Mouse (Mus musculus) T-helper 17 cell (primary cell): ENCODE measurements around the gene Tchp.

Source experiments
- in situ Hi-C, 2 experiments: fragments of 300-600 bp; cut with MboI, MseI; formaldehyde crosslinking; loops; 1 replicate in 1 of 2; 2 replicates in 1 of 2; pipeline ENCODE4 v1.15.1; 2025; ENCODE audit warnings: high pct_unique_total_duplicates in 2 of 2

The Tchp gene

GRCm38 (mm10) chr5:114696939-114697338, 10.6 kb upstream of the Tchp start:
- in situ Hi-C loops = no loop called here

DNA sequence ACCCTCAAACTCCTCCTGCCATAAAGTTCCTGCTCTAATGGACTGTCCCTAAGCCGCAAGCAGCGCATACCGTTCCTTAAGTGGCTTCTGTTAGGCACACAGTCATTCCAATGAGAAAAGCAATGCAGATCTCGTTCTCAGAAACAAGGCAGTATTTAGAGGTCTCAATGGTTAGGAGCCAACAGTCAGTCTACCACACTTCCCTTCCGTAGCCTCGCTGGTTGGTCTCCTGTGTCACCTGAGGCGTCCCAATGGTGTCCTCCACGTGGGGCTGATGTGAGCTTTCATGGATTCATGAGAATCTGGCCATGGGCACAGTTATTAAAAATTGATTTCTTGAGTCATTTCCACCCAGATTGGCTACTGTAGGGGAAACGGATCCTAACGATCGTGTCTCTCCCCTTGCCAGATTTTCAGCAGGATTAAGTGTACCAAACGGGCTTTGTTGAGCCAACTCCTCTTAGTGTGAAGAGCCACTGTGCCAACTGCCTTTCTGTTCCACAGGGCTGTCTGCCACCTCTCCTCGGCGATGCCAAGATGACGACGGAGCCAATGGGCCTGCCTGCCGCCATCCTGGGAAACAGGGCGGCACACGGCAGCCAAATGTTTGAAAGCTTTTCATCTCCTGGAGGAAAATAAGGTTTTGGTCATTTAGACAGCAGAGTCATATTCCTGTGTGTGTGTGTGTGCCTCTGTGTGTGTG, 9.4 kb upstream of the Tchp start:
- in situ Hi-C loops = no loop called here

DNA sequence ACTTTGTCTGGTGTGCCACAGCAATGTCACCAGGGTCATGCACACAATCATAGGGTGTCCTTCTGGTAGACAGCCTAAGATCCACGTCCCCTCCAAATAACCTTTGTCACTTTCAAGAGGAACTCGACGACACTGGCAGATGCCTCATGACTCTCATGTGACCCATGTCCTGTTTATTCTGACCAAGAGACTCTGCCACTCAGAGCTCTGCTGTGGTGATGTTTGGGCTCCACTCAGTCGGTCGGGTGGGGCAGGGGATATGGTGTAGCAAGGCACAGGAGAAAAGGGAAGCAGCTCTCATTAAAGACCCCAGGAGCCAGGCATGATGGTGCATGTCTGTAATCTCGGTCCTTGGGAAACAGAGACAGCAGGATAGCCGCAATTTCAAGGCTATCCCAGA, 8.5 kb upstream of the Tchp start:
- in situ Hi-C loops = no loop called here

DNA sequence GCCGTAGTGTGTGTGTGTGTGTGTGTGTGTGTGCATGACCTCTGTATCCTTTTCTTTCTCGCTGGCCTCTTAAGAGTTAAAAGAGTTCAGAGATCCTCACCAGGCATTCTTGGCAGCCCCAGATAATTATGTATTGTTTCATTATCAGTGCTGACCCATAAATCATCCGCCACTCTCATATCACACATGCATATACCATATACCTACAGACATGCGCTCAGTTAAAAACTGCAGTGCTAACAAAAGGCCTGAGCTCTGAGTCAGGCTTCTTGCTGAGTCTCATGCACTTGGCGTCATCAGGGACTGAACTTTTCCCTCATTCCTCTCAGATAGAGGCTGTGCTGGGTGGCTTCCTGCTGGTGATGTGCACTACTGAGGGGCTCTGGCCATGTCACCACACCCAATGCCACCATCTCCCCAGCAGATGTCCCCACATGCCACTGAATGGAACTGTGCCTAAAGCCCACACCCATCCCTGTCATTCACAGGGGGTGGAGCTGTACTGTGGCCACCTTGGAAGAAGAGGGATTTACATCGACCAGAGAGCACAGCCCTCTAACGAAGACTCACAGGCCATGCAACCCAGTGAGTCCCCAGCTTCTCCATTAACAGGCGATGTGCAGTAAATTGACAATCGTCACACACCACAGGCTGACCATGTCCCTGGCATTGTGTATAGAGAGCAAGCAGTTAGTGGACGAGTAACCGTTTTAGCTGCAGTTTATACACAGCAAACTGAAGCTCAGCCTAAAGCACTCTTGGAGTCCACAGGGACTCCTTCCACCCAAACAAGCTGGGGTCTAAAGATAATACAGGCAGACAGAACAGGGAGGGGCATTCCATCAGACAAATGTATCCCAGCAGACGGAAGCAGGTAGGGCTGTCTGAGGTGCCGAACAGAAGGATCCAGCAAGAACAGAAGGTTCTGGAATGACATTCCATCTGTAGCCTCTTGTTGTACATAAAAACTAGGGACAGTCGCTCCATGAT, 4.9 kb upstream of the Tchp start:
- in situ Hi-C loops = no loop called here

- in situ Hi-C loops = no loop called here
These were observed 931 bp downstream of the Tchp start for GRCm38 (mm10) chr5:114708491-114708890.

DNA sequence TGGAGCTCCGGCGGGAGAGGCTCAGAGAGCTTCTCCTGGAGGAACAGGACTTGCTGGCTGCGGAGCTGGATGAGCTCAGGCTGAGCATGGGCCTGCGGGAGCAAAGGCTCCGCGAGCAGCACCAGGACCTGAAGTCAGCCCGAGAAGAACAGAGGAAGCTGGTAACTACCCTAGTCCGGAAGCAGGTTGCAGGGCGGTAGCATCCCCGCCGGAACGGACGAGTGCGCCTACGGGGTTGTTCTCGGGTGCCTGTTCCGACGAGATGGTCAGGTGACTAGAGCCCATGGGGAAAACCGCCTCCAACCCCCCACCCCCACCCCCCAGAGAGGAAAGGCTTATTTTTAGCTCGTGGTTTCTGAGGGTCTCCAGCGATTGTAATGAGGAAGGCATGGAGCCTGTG, 1.8 kb downstream of the Tchp start:
- in situ Hi-C loops = no loop called here

GRCm38 (mm10) chr5:114714551-114714950, 7.0 kb downstream of the Tchp start:
- in situ Hi-C loops = no loop called here

- in situ Hi-C loops = no loop called here
These were observed 9.7 kb downstream of the Tchp start for GRCm38 (mm10) chr5:114717292-114717691.

- in situ Hi-C loops = no loop called here
These were observed 10.4 kb downstream of the Tchp start for GRCm38 (mm10) chr5:114717937-114718336.

GRCm38 (mm10) chr5:114718483-114718882, 10.9 kb downstream of the Tchp start:
- in situ Hi-C loops = no loop called here

GRCm38 (mm10) chr5:114719003-114719927, 11.7 kb downstream of the Tchp start:
- in situ Hi-C loops = no loop called here

DNA sequence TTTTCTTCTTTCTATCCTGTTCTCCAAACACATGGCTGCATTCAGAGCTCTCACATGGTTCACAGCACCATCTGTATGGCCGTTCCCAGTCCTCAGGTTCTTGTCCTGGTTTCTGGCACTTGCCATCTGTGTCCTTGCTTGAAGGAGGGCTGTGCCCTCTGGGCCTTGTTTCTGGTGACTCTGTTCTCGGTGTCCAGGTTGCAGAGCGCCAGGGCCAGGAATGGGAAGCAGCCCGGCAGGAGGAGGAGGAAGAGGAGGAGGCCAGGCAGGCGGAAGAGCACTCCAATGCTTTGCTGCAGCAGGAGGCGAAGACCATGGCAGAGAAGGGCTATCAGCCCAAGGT, 12.3 kb downstream of the Tchp start:
- in situ Hi-C loops = no loop called here

DNA sequence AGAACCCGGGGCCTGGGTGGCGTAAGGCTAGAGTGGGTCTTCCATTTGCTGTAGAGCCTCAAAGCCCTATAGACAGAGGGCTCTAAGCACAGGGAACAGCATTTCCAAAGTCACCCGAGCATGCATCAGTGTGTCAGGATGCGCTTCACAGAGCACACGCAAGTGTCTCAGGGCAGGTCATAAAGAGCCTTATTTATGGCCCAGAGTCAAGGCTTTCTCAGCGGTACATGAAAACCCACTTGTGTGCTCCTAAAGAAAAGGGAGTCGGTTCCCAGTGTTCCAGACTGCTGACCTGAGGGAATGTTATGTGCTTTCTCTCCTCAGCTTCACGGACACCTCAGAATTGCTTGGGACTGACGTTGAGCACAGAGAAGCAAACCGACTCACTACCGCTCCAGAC, 13.2 kb downstream of the Tchp start:
- in situ Hi-C loops = no loop called here

DNA sequence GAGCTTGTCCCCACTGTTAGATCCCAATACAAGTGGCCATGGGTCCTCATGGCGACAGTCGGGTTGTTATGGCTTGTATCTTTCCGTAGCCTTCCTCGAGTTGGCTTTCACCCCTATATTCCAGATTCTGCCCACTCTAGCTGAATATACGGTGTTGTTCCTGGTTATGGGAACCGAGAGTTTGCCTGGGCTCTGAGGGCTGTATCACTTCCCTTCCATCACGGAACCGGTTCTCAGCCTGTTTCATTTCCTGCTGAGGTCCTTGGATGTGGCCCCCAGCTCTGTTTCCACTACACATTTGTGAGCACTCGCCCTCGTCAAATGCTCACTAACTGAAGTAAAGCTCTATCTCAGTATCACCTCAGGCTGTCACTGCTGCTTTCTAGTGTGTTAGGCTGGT, 14.4 kb downstream of the Tchp start:
- in situ Hi-C loops = no loop called here

- in situ Hi-C loops = no loop called here
These were observed 15.3 kb downstream of the Tchp start for GRCm38 (mm10) chr5:114722846-114723245.

- in situ Hi-C loops = no loop called here
These were observed 20.6 kb downstream of the Tchp start for GRCm38 (mm10) chr5:114728160-114728559.

DNA sequence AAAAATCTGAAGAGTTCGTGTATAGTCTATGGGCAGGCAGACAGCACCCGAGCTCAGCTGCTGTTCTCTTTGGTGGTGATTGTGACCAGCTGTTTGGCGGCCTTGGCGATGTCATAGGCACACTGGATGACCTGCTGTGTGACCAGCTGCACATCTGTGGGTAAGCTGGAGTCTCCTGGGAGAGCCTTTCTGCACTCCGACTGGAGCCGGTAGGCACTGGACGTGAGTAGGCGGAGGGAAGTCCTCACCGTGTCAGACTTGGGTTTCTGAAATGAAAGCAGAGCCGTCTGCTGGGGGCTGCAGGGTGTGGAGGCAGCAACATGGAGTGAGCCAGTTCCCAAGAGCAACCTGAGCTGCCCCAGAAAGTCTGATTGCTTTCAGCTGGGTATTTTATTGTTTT, 22.6 kb downstream of the Tchp start:
- in situ Hi-C loops = no loop called here

GRCm38 (mm10) chr5:114731498-114731897, 23.9 kb downstream of the Tchp start:
- in situ Hi-C loops = no loop called here

DNA sequence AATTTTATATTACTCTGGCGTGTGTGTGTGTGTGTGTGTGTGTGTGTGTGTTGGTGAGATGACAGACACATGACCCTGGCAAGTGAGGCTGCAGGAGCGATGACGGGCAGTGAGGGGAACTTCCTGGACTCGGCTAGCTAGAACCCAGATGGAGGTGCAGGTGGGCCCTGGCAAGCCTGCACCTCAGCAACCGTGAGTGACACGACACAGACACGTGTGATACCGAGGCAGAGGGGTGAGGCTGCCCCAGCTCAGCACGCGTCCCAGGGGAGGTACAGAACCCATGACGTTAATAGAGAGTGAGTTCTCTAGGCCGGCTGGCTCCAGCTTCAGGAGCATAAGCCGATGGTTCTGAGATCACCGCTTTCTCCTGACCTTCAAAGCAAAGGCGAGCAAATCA, 24.4 kb downstream of the Tchp start:
- in situ Hi-C loops = no loop called here

DNA sequence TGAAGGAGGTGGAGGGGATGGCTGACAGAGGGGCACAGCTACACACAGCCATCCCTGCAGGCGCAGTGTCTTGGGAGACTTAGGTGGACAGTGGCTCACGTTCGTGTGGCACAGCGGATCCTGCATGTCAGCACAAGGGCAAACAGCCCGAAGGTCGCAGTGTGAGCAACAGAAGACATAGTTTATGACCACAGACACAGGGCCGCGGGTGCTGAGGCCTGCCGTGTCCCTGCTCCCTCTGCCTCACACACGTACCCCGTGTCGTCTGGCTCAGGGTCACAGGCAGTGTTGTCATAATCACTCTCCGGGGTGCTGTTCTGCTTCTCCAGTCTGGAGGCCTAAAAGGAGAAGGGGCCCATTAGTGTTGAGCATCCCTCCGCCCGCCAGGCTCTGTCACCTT, 26.0 kb downstream of the Tchp start:
- in situ Hi-C loops = no loop called here

GRCm38 (mm10) chr5:114737090-114737887, 29.7 kb downstream of the Tchp start:
- in situ Hi-C loops = no loop called here
